Mouse (Mus musculus) adrenal gland, postnatal 0 days (tissue): ENCODE data around the gene Zfp322a. TPM values are rescaled to one million over a fixed set of nuclear protein-coding genes. Genes with fewer than 3 reads are reported as not detected.

Experiments used
- polyA plus RNA-seq: library from polyadenylated mRNA; unstranded; fragments of >200 nt; fragmentation: Nextera tagmentation; extraction: Ambion mirVana; gene quantifications from 2 replicates; pipeline ENCODE4 v1.2.1, GENCODE M21; 2015

Zfp322a gene
- 21.0 and 26.2 TPM in 2 replicates for polyA plus RNA-seq

GRCm38 (mm10) chr13:23368583-23369420 is at the start of gene Zfp322a:
Zfp322a (minus strand) TSS chr13:23369208.

Other genes with a start within 250 kb of the Zfp322a start
- gene Vmn1r218, start 236.1 kb downstream of the Zfp322a start, polyA plus RNA-seq = not detected in 2 replicates
- not detected in 2 replicates for gene Vmn1r219, start 209.9 kb downstream of the Zfp322a start, polyA plus RNA-seq
- not detected in 2 replicates for gene Vmn1r220, start 181.2 kb downstream of the Zfp322a start, polyA plus RNA-seq
- not detected in 2 replicates for gene Vmn1r221, start 155.1 kb downstream of the Zfp322a start, polyA plus RNA-seq
- not detected in 2 replicates for gene Vmn1r222, start 133.3 kb downstream of the Zfp322a start, polyA plus RNA-seq
- gene Vmn1r223, start 122.1 kb downstream of the Zfp322a start, polyA plus RNA-seq = not detected in 2 replicates
- 7.9 and 11.4 TPM in 2 replicates for gene Abt1, start 54.7 kb upstream of the Zfp322a start, polyA plus RNA-seq
- 0.06 and 0.30 TPM in 2 replicates for gene Btn1a1, start 96.7 kb upstream of the Zfp322a start, polyA plus RNA-seq
- gene Btn2a2, start 119.6 kb upstream of the Zfp322a start, polyA plus RNA-seq = 0.30 TPM in 1 of 2 replicates, not detected in the other
- gene Hist1h4h, start 161.8 kb upstream of the Zfp322a start, polyA plus RNA-seq = 11.5 and 11.7 TPM in 2 replicates
- gene Hist1h2af, start 164.7 kb upstream of the Zfp322a start, polyA plus RNA-seq = 3.9 and 7.2 TPM in 2 replicates
- gene Hist1h3g, start 166.2 kb upstream of the Zfp322a start, polyA plus RNA-seq = 1.4 and 1.9 TPM in 2 replicates
- gene Hist1h2bh, start 174.2 kb upstream of the Zfp322a start, polyA plus RNA-seq = 0.24 and 0.48 TPM in 2 replicates
- 0.75 and 0.84 TPM in 2 replicates for gene Hist1h3f, start 174.8 kb upstream of the Zfp322a start, polyA plus RNA-seq
- gene Hist1h4f, start 182.4 kb upstream of the Zfp322a start, polyA plus RNA-seq = not detected in 2 replicates
- gene Hist1h1d, start 184.1 kb upstream of the Zfp322a start, polyA plus RNA-seq = 0.26 and 0.41 TPM in 2 replicates
- gene Hist1h3e, start 193.2 kb upstream of the Zfp322a start, polyA plus RNA-seq = 3.7 and 4.0 TPM in 2 replicates
- gene Hist1h2ae, start 202.0 kb upstream of the Zfp322a start, polyA plus RNA-seq = 38.1 and 43.6 TPM in 2 replicates
- 2.6 and 5.2 TPM in 2 replicates for gene Hist1h2bg, start 202.2 kb upstream of the Zfp322a start, polyA plus RNA-seq
- gene Hist1h2bf, start 205.0 kb upstream of the Zfp322a start, polyA plus RNA-seq = 0.86 and 1.0 TPM in 2 replicates
- 0.74 and 1.1 TPM in 2 replicates for gene Hist1h2ad, start 205.2 kb upstream of the Zfp322a start, polyA plus RNA-seq
- gene Hist1h3d, start 206.6 kb upstream of the Zfp322a start, polyA plus RNA-seq = 1.9 and 2.4 TPM in 2 replicates
- gene Hist1h4d, start 212.4 kb upstream of the Zfp322a start, polyA plus RNA-seq = 48.4 and 56.4 TPM in 2 replicates